Mouse (Mus musculus) testis, postnatal 14 days (tissue): ENCODE results near the gene Anks1b.
"Not testable (repeated sequence)": the region's sequence is repeated elsewhere in the genome, so short reads cannot be mapped to it uniquely, and the experiment has no call there.

Source experiments
- DNase-seq: peaks from one replicate; pipeline ENCODE4 v3.0.0; 2021; ENCODE audit warnings: low spot score

The Anks1b gene

DNA sequence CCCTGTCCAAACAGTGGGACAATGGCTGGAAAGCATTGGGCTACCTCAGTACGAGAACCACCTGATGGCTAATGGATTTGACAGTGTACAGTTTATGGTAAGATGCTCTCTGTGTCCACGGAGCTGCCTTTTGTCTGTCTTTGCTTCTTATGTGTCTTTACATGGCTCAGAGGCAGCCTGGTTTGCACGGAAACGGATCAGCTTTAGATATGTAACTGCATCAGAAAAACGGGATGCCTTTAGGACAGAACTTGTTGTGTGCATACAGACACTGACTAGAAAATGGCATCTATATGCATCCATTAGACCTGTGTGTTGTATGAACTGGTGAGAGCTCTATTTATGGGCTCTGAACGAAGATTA, 703.8 kb downstream of the Anks1b start:
- DNase-seq: no peak

GRCm38 (mm10) chr10:90577777-90578176, 704.5 kb downstream of the Anks1b start:
- no peak for DNase-seq

GRCm38 (mm10) chr10:90579970-90580369, 706.7 kb downstream of the Anks1b start:
- DNase-seq: no peak

DNA sequence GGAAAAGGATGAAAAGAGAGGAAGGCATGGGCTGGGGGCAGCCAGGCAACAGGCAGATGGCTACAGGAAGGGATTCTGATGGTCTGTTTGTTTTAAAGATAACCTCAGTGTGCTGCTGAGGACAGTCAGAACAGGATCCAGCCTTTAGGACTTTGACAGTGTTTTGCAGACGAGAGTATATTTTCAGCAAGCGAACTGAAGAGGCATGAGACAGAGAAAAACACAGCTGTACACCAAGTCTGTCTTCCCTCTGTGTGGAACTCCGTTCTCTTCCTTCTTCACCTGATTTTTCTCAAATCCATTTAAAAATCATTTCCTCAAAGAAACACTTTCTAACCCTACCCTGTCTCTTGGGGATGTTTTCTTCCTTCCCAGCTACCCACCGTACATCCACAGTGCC, 710.7 kb downstream of the Anks1b start:
- no peak for DNase-seq

- DNase-seq: no peak
Measured at GRCm38 (mm10) chr10:90596142-90596541, 722.8 kb downstream of the Anks1b start.

DNA sequence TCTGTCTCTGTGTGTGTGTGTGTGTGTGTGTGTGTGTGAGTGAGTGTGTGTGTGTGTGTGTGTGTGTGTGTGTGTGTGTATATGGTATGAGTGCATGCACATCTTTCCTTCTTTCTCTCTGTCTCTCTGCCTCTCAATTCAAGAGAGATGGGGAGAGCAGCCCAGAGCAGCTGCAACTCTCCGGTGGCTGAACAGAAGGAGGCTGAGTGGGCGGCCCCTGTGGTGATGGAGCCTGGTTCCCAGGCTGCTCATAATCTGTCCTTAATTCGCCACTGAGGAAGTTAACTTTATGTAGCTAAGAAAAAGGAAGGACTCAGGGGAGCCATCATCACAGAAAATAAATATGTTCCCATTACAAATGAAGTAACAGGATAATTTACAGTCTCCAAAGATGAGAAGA, 723.3 kb downstream of the Anks1b start:
- DNase-seq: no peak

DNA sequence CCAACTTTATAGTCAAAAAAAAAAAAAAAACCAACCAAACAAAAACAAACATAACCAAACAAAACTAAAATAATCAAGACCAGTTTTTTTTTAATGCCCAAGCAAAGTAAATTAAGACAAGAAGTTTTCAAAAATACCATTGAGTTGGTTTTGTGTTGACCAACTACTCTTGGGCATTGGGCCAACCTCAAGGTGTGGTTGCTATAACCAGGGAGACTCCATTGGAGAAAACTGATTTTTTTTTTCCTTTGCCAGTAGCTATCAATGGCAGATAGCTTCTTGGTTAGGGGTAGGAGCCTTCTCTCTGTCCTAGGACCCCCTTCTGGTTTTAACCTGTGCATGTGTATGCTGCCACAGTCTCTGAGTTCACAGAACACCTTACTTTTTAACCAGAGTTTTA, 725.8 kb downstream of the Anks1b start:
- DNase-seq: no peak

DNA sequence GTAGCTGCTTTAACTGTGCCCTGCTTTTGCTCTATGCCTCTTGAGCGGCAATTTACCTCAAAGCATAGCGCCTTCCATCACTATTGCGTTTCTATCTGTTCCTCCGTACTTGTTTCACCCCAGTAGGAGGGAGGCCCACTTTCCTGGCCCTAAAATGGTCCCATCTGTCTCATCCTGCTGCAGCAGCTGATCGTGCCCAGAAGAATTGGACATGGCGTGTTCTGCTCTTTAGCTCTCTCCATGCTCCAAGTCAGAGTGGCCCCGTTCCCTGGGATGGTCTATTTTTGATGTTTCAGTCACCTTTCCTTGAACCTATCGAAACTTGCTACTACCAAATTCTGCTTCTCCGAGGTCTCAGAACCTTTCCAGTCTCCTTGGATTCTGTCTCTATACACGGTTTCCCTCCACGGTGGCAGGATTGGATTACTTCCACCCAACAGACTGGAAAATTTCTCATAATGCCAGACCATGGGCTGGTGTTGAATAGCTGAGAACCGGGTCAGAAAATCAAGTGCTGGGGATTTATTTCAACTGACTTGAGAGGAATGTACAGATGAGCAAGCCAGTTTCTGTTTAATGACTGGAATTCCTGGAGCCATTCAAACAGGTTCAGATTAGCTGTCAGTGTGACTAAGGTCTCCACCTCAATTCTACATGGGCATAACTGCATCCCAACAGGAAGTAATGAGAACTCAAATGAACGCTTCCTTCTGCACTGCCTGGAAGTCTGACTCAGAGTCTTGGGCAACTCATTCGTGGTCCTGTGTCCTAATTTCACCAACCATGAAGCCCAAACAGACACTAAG, 726.6 kb downstream of the Anks1b start:
- no peak for DNase-seq

- DNase-seq: no peak
Measured at GRCm38 (mm10) chr10:90607586-90607985, 734.3 kb downstream of the Anks1b start.

GRCm38 (mm10) chr10:90609437-90609836, 736.1 kb downstream of the Anks1b start:
- no peak for DNase-seq

DNA sequence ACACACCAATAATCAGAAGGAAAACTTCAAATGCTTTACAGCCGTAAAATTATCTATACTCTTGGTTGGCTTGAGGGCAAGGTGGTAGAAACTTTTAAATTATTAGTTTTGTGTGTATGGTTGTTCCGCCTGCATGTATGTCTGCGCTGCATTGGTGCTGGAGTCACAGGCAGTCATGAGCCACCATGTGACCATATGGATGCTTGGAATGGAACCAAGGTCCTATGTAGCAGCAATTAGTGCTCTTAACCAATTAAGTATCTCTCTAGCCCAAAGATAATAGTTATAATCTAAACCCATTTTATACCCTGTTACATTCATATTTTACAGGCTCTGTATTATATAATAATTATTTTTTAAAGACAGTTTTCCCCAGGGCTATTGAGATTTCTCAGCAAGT, 739.7 kb downstream of the Anks1b start:
- no peak for DNase-seq

GRCm38 (mm10) chr10:90615196-90615595, 741.9 kb downstream of the Anks1b start:
- no peak for DNase-seq

GRCm38 (mm10) chr10:90616622-90617021, 743.3 kb downstream of the Anks1b start:
- DNase-seq: no peak

DNA sequence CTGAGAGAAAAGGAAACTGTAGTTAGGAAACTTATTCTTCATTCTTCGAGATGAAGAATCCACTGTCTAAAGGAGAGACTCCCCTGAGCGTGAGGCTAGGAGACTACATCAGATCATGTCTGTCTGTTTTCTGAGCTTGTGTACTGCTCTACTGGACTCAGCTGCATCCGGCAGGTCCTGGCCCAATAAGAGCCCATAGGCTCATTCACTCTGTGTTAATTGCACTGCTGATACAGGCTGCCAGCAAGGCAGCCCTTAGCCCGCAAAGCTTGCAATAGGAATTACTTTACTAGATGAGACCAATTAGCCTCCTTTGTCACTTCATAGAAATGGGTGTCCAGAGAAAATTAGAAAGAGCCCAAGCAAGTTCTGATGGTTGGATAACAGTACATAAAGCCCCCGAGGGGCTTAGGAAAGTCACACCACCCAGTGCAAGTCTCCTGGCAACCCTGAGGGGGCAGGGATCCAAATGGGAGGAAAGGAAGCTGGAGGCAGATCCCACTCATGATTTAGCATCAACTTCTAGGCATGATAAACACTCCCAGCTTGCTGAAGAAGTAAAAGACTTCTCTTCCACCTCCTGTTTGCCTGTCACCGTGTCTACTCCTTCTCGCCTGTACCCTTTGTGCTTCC, 744.5 kb downstream of the Anks1b start:
- DNase-seq: no peak

GRCm38 (mm10) chr10:90627532-90627931, 754.2 kb downstream of the Anks1b start:
- no peak for DNase-seq

GRCm38 (mm10) chr10:90630099-90630698, 756.9 kb downstream of the Anks1b start:
- DNase-seq: no peak

DNA sequence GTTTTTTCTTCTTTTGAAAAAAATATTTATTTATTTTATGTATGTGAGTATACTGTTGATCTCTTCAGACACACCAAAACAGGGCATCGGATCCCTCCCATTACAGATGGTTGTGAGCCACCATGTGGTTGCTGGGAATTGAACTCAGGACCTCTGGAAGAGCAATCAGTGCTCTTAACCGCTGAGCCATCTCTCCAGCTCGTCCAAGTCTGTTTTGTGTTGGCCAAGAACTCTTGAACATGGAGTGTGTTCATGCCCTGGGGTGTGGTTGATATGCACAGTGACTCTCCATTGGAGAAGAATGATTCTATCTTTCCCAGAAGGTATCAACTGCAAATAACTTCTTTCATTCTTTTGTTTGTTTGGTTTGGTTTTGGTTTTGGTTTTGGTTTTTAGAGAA, 757.5 kb downstream of the Anks1b start:
- DNase-seq: not testable (repeated sequence)

GRCm38 (mm10) chr10:90637352-90637751, 764.0 kb downstream of the Anks1b start:
- no peak for DNase-seq

GRCm38 (mm10) chr10:90649681-90650080, 776.4 kb downstream of the Anks1b start:
- no peak for DNase-seq

DNA sequence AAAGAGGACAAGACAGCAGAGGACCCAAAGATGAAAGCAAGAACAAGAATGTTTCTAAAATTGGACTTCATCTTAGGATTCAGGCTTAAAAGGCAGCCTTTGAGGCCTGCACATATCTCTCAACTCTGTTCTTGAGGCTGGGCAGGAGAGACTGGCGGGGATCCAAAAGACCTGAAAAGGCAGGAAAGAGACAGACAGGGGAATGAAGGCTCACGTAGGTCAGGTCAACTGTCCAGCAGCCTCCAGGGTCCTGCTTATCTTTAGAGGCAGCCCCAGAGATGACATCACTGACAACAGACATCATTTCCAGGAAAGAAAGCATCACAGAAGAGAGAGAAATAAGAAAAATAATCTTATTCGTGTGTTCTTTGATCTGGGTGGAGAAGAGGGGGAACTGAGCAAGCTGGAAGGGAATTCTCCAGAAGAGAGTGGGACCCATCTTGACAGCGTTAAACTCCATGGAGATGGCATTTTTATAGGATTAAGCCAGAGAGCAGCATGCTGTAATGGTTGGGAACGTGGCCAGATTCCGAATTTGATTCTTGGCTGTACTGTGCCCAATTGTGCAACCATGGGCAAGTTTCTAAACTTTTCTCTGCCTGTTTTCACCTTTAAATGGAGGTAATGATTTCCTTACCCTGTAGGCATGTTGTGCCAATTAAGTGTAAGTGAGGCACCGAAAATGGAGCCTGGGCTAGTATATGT, 784.3 kb downstream of the Anks1b start:
- DNase-seq: no peak

- DNase-seq: no peak
Measured at GRCm38 (mm10) chr10:90666746-90667145, 793.4 kb downstream of the Anks1b start.

DNA sequence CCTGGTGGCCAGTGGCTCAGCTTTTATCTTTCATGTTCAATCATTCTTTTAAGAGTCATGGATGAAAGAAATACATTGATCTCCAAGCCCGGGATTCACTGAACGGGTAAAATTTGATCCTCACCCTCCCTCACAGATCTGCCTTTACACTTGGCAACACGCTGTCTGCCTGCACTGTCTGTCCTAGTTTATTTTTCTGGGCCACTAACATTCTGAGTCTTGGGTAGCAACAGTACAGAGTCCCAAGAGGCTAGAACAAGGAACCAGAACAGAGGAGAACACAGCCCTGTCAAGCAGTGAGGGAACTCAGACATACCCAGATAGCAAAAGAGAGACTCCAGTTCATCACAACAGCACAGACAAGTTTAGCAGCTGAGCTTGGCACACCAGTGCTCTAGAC, 797.0 kb downstream of the Anks1b start:
- no peak for DNase-seq

GRCm38 (mm10) chr10:90672135-90672534, 798.8 kb downstream of the Anks1b start:
- DNase-seq: no peak
